In genomic region chr16:10355004-10355403, GRCm38 (mm10) we compare ENCODE assay signal across 9 mouse cellular contexts. TPM values are rescaled to one million over a fixed set of nuclear protein-coding genes. Genes with fewer than 3 reads are reported as not detected.
A peak's percentile ranks its signal among the peaks of the same experiment; 100 is the strongest.
DNase-seq lines count a peak whose midpoint lies in the region; ATAC-seq and TF ChIP-seq lines count a peak whose summit lies in the region.
"Had no signal": no experiment of that assay in that cellular context is flagged by ENCODE, and none has a peak within 500 bp of the region (broad histone marks: within the 10 kb centered on the region; RNA-seq: fewer than 3 reads in every experiment).

No protein-coding gene starts in this region.

- peaks cover 23% of the 10 kb centered on the region for H3K4me1 ChIP-seq in heart, embryonic 10.5 days
- H3K4me1 ChIP-seq in neural tube, embryonic 15.5 days, result peaks cover 7% of the 10 kb centered on the region; the same call in 1 of the 2 replicates
- peaks cover 5% of the 10 kb centered on the region; the same call in 1 of the 2 replicates for H3K4me1 ChIP-seq in thymus, adult 2 months (replicated peaks; ENCODE audit: control insufficient read depth, insufficient read depth, low read length)

- H3K36me3 ChIP-seq in heart, embryonic 10.5 days, result no peaks in the 10 kb centered on the region
- H3K36me3 ChIP-seq in neural tube, embryonic 15.5 days, result no peaks in the 10 kb centered on the region
- H3K36me3 ChIP-seq in thymus, adult 2 months (ENCODE audit: control insufficient read depth, insufficient read depth, low read length), result no peaks in the 10 kb centered on the region

- 0 out of 2 replicates have a peak, but pooled peaks cover 6% of the 10 kb centered on the region for H3K27me3 ChIP-seq in heart, embryonic 10.5 days (ENCODE audit: insufficient read depth, poor library complexity, severe bottlenecking)
- no peaks in the 10 kb centered on the region for H3K27me3 ChIP-seq in neural tube, embryonic 15.5 days (replicated peaks)
- no peaks in the 10 kb centered on the region for H3K27me3 ChIP-seq in thymus, adult 2 months (ENCODE audit: control insufficient read depth, insufficient read depth, low read length)

- H3K9me3 ChIP-seq in heart, embryonic 10.5 days, result no peaks in the 10 kb centered on the region
- no peaks in the 10 kb centered on the region for H3K9me3 ChIP-seq in neural tube, embryonic 15.5 days (replicated peaks)

- DNase-seq in heart, adult 18-20 months, result peak; percentile 45 to 65
- no peak for DNase-seq in heart, embryonic 10.5 days (ENCODE audit: low spot score)
- DNase-seq in neural tube, embryonic 10.5 days (ENCODE audit: extremely low spot score, low spot score), result no peak
- peak; percentile 29 to 64 for DNase-seq in cerebellum, postnatal 25 days
- peak; percentile 73 to 87 for DNase-seq in lung, postnatal 4 days
- DNase-seq in thymus, adult 2 months, result no peak

- H3K9ac ChIP-seq in neural tube, embryonic 15.5 days (replicated peaks), result no peak overlapping the region

- no peak overlapping the region for H3K27ac ChIP-seq in heart, embryonic 10.5 days
- H3K27ac ChIP-seq in neural tube, embryonic 15.5 days (replicated peaks), result 0 out of 2 replicates have a peak overlapping the region, but pooled peaks have one; percentile 9
- no peak overlapping the region for H3K27ac ChIP-seq in thymus, adult 2 months (ENCODE audit: control insufficient read depth, insufficient read depth, low read length)
- H3K27ac ChIP-seq: kidney, postnatal 0 days had no signal

- no peak overlapping the region for H3K4me3 ChIP-seq in heart, embryonic 10.5 days
- H3K4me3 ChIP-seq in neural tube, embryonic 15.5 days (replicated peaks), result no peak overlapping the region
- no peak overlapping the region for H3K4me3 ChIP-seq in thymus, adult 2 months (ENCODE audit: control insufficient read depth, insufficient read depth, low read length)

- no peak for TF ChIP-seq POLR2A in thymus, adult 2 months (IDR thresholded peaks at IDR 0.05; ENCODE audit: control insufficient read depth, extremely low read depth, insufficient read depth, low read length, poor library complexity)

- no peak overlapping the region for H3K4me2 ChIP-seq in neural tube, embryonic 15.5 days

- peak; percentile 37; the same call in 1 of the 2 replicates for ATAC-seq in neural tube, embryonic 15.5 days (ENCODE audit: low FRiP score)
- ATAC-seq in inflammation-experienced regulatory T-cells, adult 6 months, result no peak

- TF ChIP-seq CTCF in thymus, adult 2 months (IDR thresholded peaks at IDR 0.05; ENCODE audit: borderline replicate concordance, control insufficient read depth, extremely low read depth, insufficient read depth, low read length, poor library complexity), result no peak

RNA-seq across cellular contexts. Expression of gene Tekt5, which starts 40.3 kb away (rescaled TPM):
- not detected for total RNA-seq in heart, adult 18-20 months (2021)
- 0.11 and 0.23 TPM in 2 replicates for polyA plus RNA-seq in heart, embryonic 10.5 days (2016; fragmentation: Nextera tagmentation; extraction: Ambion mirVana)
- 19.9 and 25.6 TPM in 2 replicates for polyA plus RNA-seq in neural tube, embryonic 15.5 days (2015; fragmentation: Nextera tagmentation; extraction: Ambion mirVana)
- not detected for polyA plus RNA-seq in inflammation-experienced regulatory T-cells, adult 6 months (2017; shearing (Covaris generic))
- polyA plus RNA-seq in thymus, adult 2 months (2012; rRNA removed), result 1.4 and 1.7 TPM in 2 replicates

RNA-seq across cellular contexts. Expression of gene Emp2, which starts 41.2 kb away (rescaled TPM):
- 10 to 100 TPM; 31.4 to 34.6 TPM for total RNA-seq in heart, adult 18-20 months (2021)
- polyA plus RNA-seq in heart, embryonic 10.5 days (2016; fragmentation: Nextera tagmentation; extraction: Ambion mirVana), result 22.3 and 25.5 TPM in 2 replicates
- 17.2 and 20.5 TPM in 2 replicates for polyA plus RNA-seq in neural tube, embryonic 15.5 days (2015; fragmentation: Nextera tagmentation; extraction: Ambion mirVana)
- under 1 TPM in 1 of 3 experiments, not detected in 2; 0.07 TPM for polyA plus RNA-seq in inflammation-experienced regulatory T-cells, adult 6 months (2017; shearing (Covaris generic))
- polyA plus RNA-seq in thymus, adult 2 months (2012; rRNA removed), result 12.9 and 20.0 TPM in 2 replicates

RNA-seq across cellular contexts. Expression of gene Nubp1, which starts 56.7 kb away (rescaled TPM):
- total RNA-seq in heart, adult 18-20 months (2021), result 1 to 10 TPM; 7.7 to 8.4 TPM
- 60.1 and 70.9 TPM in 2 replicates for polyA plus RNA-seq in heart, embryonic 10.5 days (2016; fragmentation: Nextera tagmentation; extraction: Ambion mirVana)
- polyA plus RNA-seq in neural tube, embryonic 15.5 days (2015; fragmentation: Nextera tagmentation; extraction: Ambion mirVana), result 49.8 and 55.7 TPM in 2 replicates
- 10 to 100 TPM; 46.9 to 77.0 (median 47.2) TPM for polyA plus RNA-seq in inflammation-experienced regulatory T-cells, adult 6 months (2017; shearing (Covaris generic))
- polyA plus RNA-seq in thymus, adult 2 months (2012; rRNA removed), result 62.3 and 67.4 TPM in 2 replicates

Comparison
In these comparisons a context has a peak if more than half of its experiments do, and no peak if none do; other contexts are left out.
1. DNase-seq: peak in heart, adult 18-20 months (2 of 2), cerebellum, postnatal 25 days (2 of 2) and lung, postnatal 4 days (2 of 2); none in heart, embryonic 10.5 days (single experiment), neural tube, embryonic 10.5 days (single experiment) and thymus, adult 2 months (single experiment).
2. RNA of gene Emp2, which starts 41.2 kb away (polyA plus RNA-seq): 22.3 to 25.5 TPM in heart, embryonic 10.5 days, 12.9 to 20.0 TPM in thymus, adult 2 months and 17.2 to 20.5 TPM in neural tube, embryonic 15.5 days; 0.07 TPM in inflammation-experienced regulatory T-cells, adult 6 months; every median in the first group is over 10 times any median in the second.